Mouse (Mus musculus) neural tube, embryonic 12.5 days (tissue): ENCODE data around the gene Cnot3. TPM values are rescaled to one million over a fixed set of nuclear protein-coding genes. Genes with fewer than 3 reads are reported as not detected.
"Not testable (repeated sequence)": the region's sequence is repeated elsewhere in the genome, so short reads cannot be mapped to it uniquely, and the experiment has no call there.

Source experiments
- ATAC-seq: fragments of 200-750 bp; cut with Nextera tagmentation; 2 replicates; pipeline ENCODE4 v1.8.0; 2017; ENCODE audit warnings: low read depth, mild to moderate bottlenecking, moderate TSS enrichment, moderate library complexity; ENCODE audit not compliant: low FRiP score
- H3K27ac ChIP-seq: fragments of 300-500 bp; sonication (generic); 2 replicates; pipeline ENCODE4 v1.5.1; 2016
- H3K27me3 ChIP-seq: fragments of 300-500 bp; sonication (generic); replicated peaks from 2 replicates; pipeline ENCODE4 v1.6.1; 2016; ENCODE audit warnings: mild to moderate bottlenecking
- H3K36me3 ChIP-seq: fragments of 300-500 bp; sonication (generic); 2 replicates; pipeline ENCODE4 v1.6.1; 2016; ENCODE audit warnings: mild to moderate bottlenecking
- H3K4me1 ChIP-seq: fragments of 300-500 bp; sonication (generic); 2 replicates; pipeline ENCODE4 v1.6.1; 2016
- H3K4me2 ChIP-seq: fragments of 300-500 bp; sonication (generic); replicated peaks from 2 replicates; pipeline ENCODE4 v1.6.1; 2016; ENCODE audit warnings: mild to moderate bottlenecking
- H3K4me3 ChIP-seq: fragments of 300-500 bp; sonication (generic); 2 replicates; pipeline ENCODE4 v1.5.1; 2016
- H3K9ac ChIP-seq: fragments of 300-500 bp; sonication (generic); 2 replicates; pipeline ENCODE4 v1.6.1; 2016; ENCODE audit warnings: mild to moderate bottlenecking
- H3K9me3 ChIP-seq: fragments of 300-500 bp; sonication (generic); 2 replicates; pipeline ENCODE4 v1.6.1; 2016; ENCODE audit warnings: mild to moderate bottlenecking
- WGBS: fragments of 180-500 bp; shearing (Covaris S2); methylation state at CpG from one replicate; pipeline ENCODE4 v1.1.7; 2016; 5-methylcytosine and 5-hydroxymethylcytosine counted together
- polyA plus RNA-seq: library from polyadenylated mRNA; unstranded; fragments of >200 nt; fragmentation: Nextera tagmentation; extraction: Ambion mirVana; gene quantifications from 2 replicates; pipeline ENCODE4 v1.2.1, GENCODE M21; 2016

Gene Cnot3
- polyA plus RNA-seq, 1 experiment from 2014 or later: 58.2 TPM

DNA sequence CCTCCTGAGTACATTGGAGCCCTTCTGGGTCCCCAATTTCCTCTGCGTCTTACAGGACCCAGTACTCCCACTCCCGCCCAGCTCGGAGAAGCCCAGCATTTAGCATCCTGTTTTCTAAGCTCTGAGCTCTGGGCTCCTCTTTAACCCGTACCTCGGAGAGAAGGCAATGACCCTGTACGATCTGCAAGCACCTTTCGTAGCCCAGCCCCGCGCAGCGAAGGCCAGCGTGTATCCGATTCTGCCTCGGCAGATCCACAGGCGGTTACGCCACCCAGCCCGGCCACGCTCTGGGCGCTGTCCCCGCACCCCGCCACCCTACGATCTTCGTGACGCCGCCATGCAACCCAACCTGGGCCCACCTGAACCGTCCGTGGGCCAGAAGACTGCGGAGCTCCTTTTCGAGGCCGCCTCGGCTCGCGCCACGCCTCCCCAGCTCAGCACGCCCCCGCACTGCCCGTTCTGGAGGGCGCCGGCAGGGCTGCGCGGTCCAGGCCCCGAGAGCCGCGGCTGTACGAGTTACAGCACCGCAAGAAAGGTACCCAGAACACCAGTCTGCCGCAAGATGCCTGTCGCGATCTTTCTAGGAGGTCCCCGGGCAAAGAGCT is 47.4 kb downstream of the Cnot3 start, which contains the start of gene Tsen34:
TSS of gene Tsen34 (plus strand) at position 482 of the 605 bp plus-strand sequence.
- WGBS: under 1% methylated on average over 49 of the region's 49 CpGs
- H3K4me1 ChIP-seq: peaks cover 27% of the 10 kb centered on the region
- H3K9ac ChIP-seq: peak within 1 kb of the TSS; percentile 84
- peak within 1 kb of the TSS; percentile 62 for H3K4me3 ChIP-seq
- peak within 1 kb of the TSS; percentile 74 for H3K27ac ChIP-seq
- no peaks in the 10 kb centered on the region for H3K27me3 ChIP-seq
- H3K36me3 ChIP-seq: peaks cover 13% of the 10 kb centered on the region
- peak within 1 kb of the TSS; percentile 88 for H3K4me2 ChIP-seq
- H3K9me3 ChIP-seq: no peaks in the 10 kb centered on the region
- no peak; the same call in 1 of the 2 replicates for ATAC-seq

DNA sequence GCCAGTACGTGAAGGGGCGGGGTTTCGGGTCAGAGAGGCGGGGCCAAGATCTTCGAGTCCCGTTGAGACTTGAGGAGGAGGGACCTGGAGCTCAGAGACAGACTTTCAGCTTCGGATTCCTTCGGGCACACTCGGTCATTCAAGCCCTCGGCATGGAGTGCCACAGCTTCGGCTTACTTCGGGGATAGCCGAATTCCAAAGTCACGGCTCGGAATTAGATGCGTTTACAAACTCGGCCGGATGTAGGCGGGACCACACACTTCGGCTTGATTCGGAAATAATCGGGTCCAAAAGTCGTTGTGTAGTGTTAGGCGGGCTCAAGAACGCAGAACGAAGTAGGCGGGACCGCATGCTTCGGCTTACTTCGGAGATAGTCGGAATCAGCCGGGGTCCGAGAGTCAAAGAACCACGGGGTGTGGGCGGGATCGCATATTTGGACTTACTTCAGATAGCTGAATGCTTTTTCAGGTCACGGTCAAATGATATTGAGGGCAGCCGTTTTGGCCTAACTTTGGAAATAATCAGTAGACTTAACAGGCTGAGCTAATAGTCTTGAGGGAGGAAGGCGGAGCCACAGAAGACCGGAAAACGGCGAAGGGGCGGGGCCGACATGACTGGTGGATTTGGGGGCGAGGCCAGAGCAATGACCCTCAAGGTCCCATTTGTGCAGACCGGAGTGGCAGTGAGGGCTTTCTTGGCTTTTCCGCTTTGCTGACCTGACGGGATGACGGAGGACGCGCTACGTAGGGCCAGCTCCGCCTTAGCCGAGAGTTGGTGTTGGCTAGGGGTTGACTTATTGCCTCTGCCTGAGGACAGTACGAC is 48.1 kb downstream of the Cnot3 start, which contains the start of gene Mboat7:
TSS of gene Mboat7 (minus strand) at position 537 of the 822 bp plus-strand sequence.
- Histone ChIP-seq H3K9me3 (no peaks in the 10 kb centered on the region), H3K9ac (peak within 1 kb of the TSS; percentile 84), H3K27ac (peak within 1 kb of the TSS; percentile 74), H3K4me2 (peak within 1 kb of the TSS; percentile 88), H3K36me3 (peaks cover 19% of the 10 kb centered on the region), H3K4me1 (peaks cover 27% of the 10 kb centered on the region), H3K27me3 (no peaks in the 10 kb centered on the region), H3K4me3 (peak within 1 kb of the TSS; percentile 62)
- peak; percentile 91 for ATAC-seq
- under 1% methylated on average over 55 of the region's 55 CpGs for WGBS

DNA sequence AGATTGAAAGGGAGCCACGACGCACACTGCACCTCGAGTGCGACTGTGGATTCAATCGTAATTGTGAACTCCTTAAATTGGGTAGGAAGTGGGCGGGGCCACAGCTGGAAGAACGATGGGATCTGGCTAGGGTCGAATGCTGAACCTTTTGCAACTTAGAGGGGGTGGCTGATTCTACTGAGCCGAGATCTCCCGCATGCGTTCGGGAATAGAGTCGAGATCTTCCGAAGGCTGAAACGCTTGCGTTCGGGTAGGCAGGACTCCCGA is 48.7 kb downstream of the Cnot3 start:
- Histone ChIP-seq H3K27me3 (no peaks in the 10 kb centered on the region), H3K36me3 (peaks cover 24% of the 10 kb centered on the region), H3K4me3 (peak overlapping the region; percentile 62), H3K27ac (peak overlapping the region; percentile 67), H3K4me1 (peaks cover 27% of the 10 kb centered on the region), H3K9ac (peak overlapping the region; percentile 84), H3K4me2 (peak overlapping the region; percentile 88), H3K9me3 (no peaks in the 10 kb centered on the region)
- no peak for ATAC-seq
- under 1% methylated on average over 18 of the region's 18 CpGs for WGBS

DNA sequence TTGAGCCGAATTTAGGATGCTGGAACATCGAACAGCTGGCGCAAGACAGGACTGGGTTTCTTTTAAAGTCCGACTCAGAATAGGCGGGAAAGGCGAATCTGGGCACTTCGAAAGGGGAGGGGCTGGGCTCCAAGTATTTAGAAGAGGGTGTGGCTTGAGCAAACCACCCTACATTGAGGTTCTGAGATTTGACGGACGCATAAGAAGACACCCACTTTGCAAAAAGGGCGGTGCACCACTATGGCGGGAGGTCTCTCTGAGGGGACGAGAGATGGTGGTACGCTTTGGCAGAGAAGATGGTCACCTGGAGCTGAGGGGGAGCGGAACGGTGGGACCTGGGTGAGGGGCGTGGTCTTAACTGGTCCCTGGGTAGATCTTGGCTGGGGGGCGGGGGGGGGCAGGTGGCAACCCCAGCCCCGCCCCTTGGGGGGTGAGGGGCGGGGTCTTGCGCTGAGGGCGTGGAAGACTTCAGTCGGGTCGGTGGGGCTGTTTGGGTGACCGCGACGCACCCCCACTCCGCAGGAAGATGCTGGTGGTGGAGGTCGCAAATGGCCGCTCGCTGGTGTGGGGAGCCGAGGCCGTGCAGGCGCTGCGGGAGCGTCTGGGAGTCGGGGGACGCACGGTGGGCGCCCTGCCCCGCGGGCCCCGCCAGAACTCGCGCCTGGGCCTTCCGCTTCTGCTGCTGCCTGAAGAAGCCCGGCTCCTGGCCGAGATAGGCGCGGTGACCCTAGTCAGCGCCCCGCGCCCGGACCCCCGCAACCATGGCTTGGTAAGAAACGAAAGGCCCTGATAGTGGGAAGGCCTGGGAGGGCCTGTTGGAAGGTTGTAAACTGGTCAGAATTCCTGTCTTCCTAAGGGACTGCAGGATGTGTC is 49.2 kb downstream of the Cnot3 start:
- Histone ChIP-seq H3K4me2 (peak overlapping the region; percentile 88), H3K36me3 (peaks cover 28% of the 10 kb centered on the region)

DNA sequence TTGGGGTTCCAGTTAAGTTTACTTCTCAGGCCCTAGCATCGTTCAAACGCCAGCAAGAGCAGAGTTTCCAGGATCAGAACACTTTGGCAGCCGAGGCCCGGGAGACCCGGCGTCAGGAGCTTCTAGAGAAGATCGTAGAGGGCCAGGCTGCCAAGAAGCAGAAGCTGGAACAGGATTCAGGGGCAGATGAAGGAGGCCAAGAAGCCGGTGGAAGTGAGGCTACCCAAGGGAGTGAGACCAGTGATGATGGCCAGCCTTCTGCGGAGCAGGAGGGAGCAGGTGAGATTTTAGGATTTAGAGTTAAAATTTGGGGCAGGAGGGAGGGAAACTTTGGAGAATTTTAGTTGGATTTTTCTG is 49.9 kb downstream of the Cnot3 start:
- peaks cover 34% of the 10 kb centered on the region for H3K36me3 ChIP-seq
- H3K4me1 ChIP-seq: peaks cover 27% of the 10 kb centered on the region
- H3K4me3 ChIP-seq: peak overlapping the region; percentile 62
- H3K9me3 ChIP-seq, H3K27me3 ChIP-seq, H3K27ac ChIP-seq, ATAC-seq: not testable (repeated sequence)
- H3K9ac ChIP-seq: peak overlapping the region; percentile 84
- 5% methylated on average over 9 of the region's 9 CpGs for WGBS
- peak overlapping the region; percentile 88 for H3K4me2 ChIP-seq

More for the DNA sequence above, 49.2 kb downstream of the Cnot3 start:
- H3K9ac ChIP-seq: peak overlapping the region; percentile 84
- H3K9me3 ChIP-seq: no peaks in the 10 kb centered on the region
- ATAC-seq: peak; percentile 38
- H3K4me1 ChIP-seq: peaks cover 27% of the 10 kb centered on the region
- H3K27ac ChIP-seq: peak overlapping the region; percentile 67
- WGBS: 0% methylated on average over 55 of the region's 55 CpGs
- H3K27me3 ChIP-seq: no peaks in the 10 kb centered on the region
- peak overlapping the region; percentile 62 for H3K4me3 ChIP-seq

DNA sequence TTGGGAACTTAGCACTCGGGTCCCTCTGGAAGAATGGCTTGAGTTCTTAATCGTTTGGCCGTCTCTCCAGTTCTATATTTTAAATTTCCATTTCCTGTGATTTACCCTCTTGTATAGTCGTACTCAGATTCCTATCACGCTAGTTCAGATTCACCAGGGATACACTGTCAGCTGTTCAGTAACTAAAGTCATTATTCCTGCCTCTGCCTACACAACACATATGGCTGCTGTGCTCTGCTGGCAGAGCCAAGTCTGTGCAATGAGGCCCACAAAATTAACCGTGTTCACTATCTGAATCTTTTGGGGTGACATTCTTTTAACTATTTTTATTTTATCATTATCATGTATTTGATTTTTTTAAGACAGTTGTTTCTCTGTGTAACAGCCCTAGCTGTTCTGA is 53.4 kb downstream of the Cnot3 start:
- Histone ChIP-seq H3K27ac (no peak overlapping the region), H3K9ac (no peak overlapping the region), H3K27me3 (no peaks in the 10 kb centered on the region), H3K4me3 (no peak overlapping the region), H3K4me1 (peaks cover 14% of the 10 kb centered on the region), H3K9me3 (no peaks in the 10 kb centered on the region), H3K4me2 (no peak overlapping the region), H3K36me3 (peaks cover 47% of the 10 kb centered on the region)
- 93% methylated on average over 6 of the region's 6 CpGs for WGBS
- ATAC-seq: no peak

DNA sequence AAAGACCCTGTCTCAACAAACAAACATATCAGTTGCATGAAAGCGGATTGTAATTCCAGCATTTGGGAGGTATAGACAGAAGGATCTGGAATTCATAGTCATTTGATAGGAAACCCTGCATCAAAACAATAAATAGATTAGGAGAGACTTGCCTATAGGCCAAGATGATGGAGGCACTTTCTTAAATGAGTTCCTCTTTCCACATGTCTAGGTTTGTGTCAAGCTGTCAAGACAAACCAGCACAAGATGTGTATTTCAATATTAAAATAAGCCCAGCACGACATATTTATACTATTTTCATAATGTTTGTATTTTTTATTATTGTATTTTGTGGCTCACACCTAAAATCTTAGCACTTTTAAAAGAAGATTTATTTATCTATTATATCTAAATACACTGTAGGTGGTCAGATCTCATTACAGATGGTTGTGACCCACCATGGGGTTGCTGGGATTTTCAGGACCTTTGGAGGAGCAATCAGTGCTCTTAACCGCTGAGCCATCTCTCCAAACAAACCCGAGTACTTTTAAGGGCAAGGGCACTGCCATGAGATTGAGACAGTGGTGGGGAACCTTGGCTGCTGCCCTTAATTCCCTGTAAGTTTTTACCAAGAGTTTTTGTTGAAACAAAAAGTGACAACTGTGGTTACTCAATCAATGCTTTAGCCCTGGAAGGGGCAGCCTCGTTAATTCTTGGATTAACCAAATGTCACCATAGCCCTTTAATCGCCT is 58.2 kb downstream of the Cnot3 start:
- Histone ChIP-seq H3K27ac (no peak overlapping the region), H3K9me3 (no peaks in the 10 kb centered on the region), H3K4me2 (peak overlapping the region; percentile 82), H3K4me1 (peaks cover 22% of the 10 kb centered on the region), H3K4me3 (peak overlapping the region; percentile 87), H3K36me3 (peaks cover 50% of the 10 kb centered on the region), H3K27me3 (no peaks in the 10 kb centered on the region), H3K9ac (peak overlapping the region; percentile 86)
- ATAC-seq: peak; percentile 61
- 21% methylated on average over 6 of the region's 6 CpGs for WGBS

DNA sequence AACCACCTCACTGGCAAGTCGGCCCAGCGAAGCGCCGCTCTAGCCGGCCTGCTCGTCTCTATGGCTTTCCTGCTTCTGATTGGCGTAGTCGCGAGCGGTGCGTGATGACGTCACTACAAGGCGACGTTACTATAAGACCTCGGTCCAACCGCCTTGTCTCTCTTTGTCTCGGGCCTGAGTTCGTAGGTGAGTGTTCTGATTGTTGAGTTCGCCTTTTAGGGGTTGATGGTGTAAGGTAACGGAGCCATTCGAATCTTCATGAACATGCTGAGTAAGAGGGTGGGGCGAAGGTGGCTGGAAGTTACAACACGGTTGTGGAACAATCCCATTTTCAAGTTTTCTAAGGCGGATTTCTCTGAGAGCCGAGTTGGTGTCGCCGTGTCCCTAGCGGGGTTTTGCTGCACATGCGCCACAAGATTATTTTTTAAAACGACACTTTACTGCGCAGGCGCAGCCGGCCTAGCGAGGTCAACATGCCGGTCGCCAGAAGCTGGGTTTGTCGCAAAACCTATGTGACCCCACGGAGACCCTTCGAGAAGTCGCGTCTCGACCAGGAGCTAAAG is 58.9 kb downstream of the Cnot3 start, which contains the start of gene Rps9:
TSS of gene Rps9 (plus strand) at position 115 of the 563 bp plus-strand sequence.
- ATAC-seq: peak; percentile 95
- H3K36me3 ChIP-seq: peaks cover 44% of the 10 kb centered on the region
- H3K4me1 ChIP-seq: peaks cover 22% of the 10 kb centered on the region
- no peaks in the 10 kb centered on the region for H3K9me3 ChIP-seq
- peak within 1 kb of the TSS; percentile 86 for H3K9ac ChIP-seq
- H3K27ac ChIP-seq: peak within 1 kb of the TSS; percentile 74
- peak within 1 kb of the TSS; percentile 82 for H3K4me2 ChIP-seq
- no peaks in the 10 kb centered on the region for H3K27me3 ChIP-seq
- WGBS: under 1% methylated on average over 42 of the region's 42 CpGs
- H3K4me3 ChIP-seq: peak within 1 kb of the TSS; percentile 87

DNA sequence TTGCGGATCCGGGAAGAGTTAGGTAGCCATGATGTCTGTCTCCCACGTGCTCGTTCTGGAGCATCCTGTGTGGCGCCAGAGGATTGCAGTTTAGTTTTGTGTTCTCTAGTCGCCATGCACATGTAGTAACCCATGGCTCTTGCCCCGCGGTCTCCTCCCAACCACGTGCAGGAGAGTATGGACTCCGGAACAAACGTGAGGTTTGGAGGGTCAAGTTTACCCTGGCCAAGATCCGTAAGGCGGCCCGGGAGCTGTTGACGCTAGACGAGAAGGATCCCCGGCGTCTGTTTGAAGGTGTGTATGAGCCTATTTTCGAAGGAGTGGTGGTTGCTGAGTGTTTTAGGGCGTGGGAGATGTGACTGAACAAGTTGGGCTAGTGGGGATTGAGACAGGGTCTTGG is 59.4 kb downstream of the Cnot3 start:
- peak overlapping the region; percentile 82 for H3K4me2 ChIP-seq
- peak; percentile 31 for ATAC-seq
- peak overlapping the region; percentile 87 for H3K4me3 ChIP-seq
- H3K9ac ChIP-seq: peak overlapping the region; percentile 86
- 0 out of 2 replicates have a peak overlapping the region, but pooled peaks have one; percentile 74 for H3K27ac ChIP-seq
- under 1% methylated on average over 20 of the region's 20 CpGs for WGBS
- no peaks in the 10 kb centered on the region for H3K27me3 ChIP-seq
- no peaks in the 10 kb centered on the region for H3K9me3 ChIP-seq
- peaks cover 22% of the 10 kb centered on the region for H3K4me1 ChIP-seq
- peaks cover 41% of the 10 kb centered on the region for H3K36me3 ChIP-seq

DNA sequence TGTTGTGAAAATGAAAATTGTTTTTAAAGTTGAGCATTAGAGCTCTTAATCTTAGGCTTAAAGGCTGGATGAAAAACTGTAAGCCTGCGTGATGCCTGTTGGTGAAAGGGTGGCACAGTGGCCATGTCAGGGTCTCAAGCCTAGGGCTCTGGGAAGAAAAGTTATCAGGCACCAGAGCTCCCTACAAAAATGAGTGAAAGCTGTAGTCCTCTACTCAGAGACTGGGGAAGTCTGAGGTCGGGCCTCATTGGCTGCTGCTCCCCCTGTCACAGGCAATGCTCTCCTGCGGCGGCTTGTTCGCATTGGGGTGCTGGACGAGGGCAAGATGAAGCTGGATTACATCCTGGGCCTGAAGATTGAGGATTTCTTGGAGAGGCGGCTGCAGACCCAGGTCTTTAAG is 60.4 kb downstream of the Cnot3 start:
- Histone ChIP-seq H3K4me2 (peak overlapping the region; percentile 82), H3K4me3 (peak overlapping the region; percentile 87), H3K9ac (peak overlapping the region; percentile 86), H3K4me1 (peaks cover 22% of the 10 kb centered on the region), H3K36me3 (peaks cover 31% of the 10 kb centered on the region)
- not testable (repeated sequence) for ATAC-seq, H3K9me3 ChIP-seq, H3K27ac ChIP-seq, H3K27me3 ChIP-seq
- 3% methylated on average over 7 of the region's 7 CpGs for WGBS

DNA sequence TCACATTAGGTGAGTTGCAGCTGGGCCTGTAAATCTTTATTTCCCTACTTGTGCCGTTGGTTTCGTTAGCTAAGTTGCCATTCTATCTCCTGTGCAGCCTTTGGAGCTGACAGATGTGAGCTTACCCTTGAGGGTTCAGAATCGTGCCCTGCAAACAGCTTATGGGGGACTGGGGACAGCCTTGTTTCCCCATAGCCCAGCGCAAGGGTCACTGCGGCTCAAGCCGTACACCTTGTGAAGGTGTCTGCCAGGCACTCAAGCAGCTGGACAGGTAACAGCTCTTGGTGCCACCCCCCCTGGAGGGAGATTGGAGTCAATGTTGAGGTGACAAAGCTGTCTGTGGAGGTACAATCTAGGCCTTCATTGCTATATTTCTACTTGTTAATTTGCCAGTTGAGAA is 60.8 kb downstream of the Cnot3 start:
- no peak for ATAC-seq
- Histone ChIP-seq H3K4me1 (peaks cover 22% of the 10 kb centered on the region), H3K36me3 (peaks cover 29% of the 10 kb centered on the region), H3K4me2 (peak overlapping the region; percentile 82), H3K4me3 (peak overlapping the region; percentile 87), H3K9me3 (no peaks in the 10 kb centered on the region), H3K9ac (peak overlapping the region; percentile 86), H3K27me3 (no peaks in the 10 kb centered on the region), H3K27ac (no peak overlapping the region)
- WGBS: 37% methylated on average over 6 of the region's 6 CpGs
